Mouse (Mus musculus): Measurements from ENCODE around the gene Olfr1329. TPM values are rescaled to one million over a fixed set of nuclear protein-coding genes. Genes with fewer than 3 reads are reported as not detected.
"Not testable (repeated sequence)": the region's sequence is repeated elsewhere in the genome, so short reads cannot be mapped to it uniquely, and the experiment has no call there.

Olfr1329 gene
- polyA plus RNA-seq (2017; shearing (Covaris generic)), result not detected

- not testable (repeated sequence) for ATAC-seq
Observed at GRCm38 (mm10) chr4:118917365-118917764, at the start of gene Olfr1329. Olfr1329 (minus strand) TSS chr4:118917465.

- no peak for ATAC-seq
Observed at GRCm38 (mm10) chr4:118961141-118961628, 43.9 kb upstream of the Olfr1329 start, which contains the start of gene Lao1. Lao1 (plus strand) TSS chr4:118961578.

- no peak for ATAC-seq
Observed at GRCm38 (mm10) chr4:118958812-118959211, 41.5 kb upstream of the Olfr1329 start.

- no peak for ATAC-seq
Observed at GRCm38 (mm10) chr4:118938512-118938911, 21.2 kb upstream of the Olfr1329 start, which contains the start of gene Olfr1328. Olfr1328 (minus strand) TSS chr4:118938612.

- not testable (repeated sequence) for ATAC-seq
Observed at GRCm38 (mm10) chr4:118931326-118931725, 14.1 kb upstream of the Olfr1329 start.

- no peak for ATAC-seq
Observed at GRCm38 (mm10) chr4:118901981-118902380, 15.3 kb downstream of the Olfr1329 start.

- ATAC-seq, result no peak
Observed at GRCm38 (mm10) chr4:118888297-118888696, 29.0 kb downstream of the Olfr1329 start, which contains the start of gene Olfr1330. Olfr1330 (plus strand) TSS chr4:118888597.

- no peak for ATAC-seq
Observed at GRCm38 (mm10) chr4:118867566-118867965, 49.7 kb downstream of the Olfr1329 start.

Other genes starting within 250 kb of the Olfr1329 start
- not detected for gene Olfr1342, start 224.7 kb downstream of the Olfr1329 start, polyA plus RNA-seq (2017; shearing (Covaris generic))
- gene Olfr1341, start 213.9 kb downstream of the Olfr1329 start, polyA plus RNA-seq (2017; shearing (Covaris generic)), result not detected
- gene Olfr1340, start 197.3 kb downstream of the Olfr1329 start, polyA plus RNA-seq (2017; shearing (Covaris generic)), result not detected
- not detected for gene Olfr1339, start 185.3 kb downstream of the Olfr1329 start, polyA plus RNA-seq (2017; shearing (Covaris generic))
- not detected for gene Olfr1338, start 158.7 kb downstream of the Olfr1329 start, polyA plus RNA-seq (2017; shearing (Covaris generic))
- gene Olfr1337, start 134.9 kb downstream of the Olfr1329 start, polyA plus RNA-seq (2017; shearing (Covaris generic)), result not detected
- not detected for gene Olfr1335, start 107.5 kb downstream of the Olfr1329 start, polyA plus RNA-seq (2017; shearing (Covaris generic))
- gene Olfr1333, start 81.2 kb downstream of the Olfr1329 start, polyA plus RNA-seq (2017; shearing (Covaris generic)), result not detected
- not detected for gene Olfr1331, start 52.8 kb downstream of the Olfr1329 start, polyA plus RNA-seq (2017; shearing (Covaris generic))
- under 1 TPM in 1 of 3 experiments, not detected in 2; 0.11 TPM for gene Olfr1330, start 28.9 kb downstream of the Olfr1329 start, polyA plus RNA-seq (2017; shearing (Covaris generic))
- not detected for gene Olfr1328, start 21.1 kb upstream of the Olfr1329 start, polyA plus RNA-seq (2017; shearing (Covaris generic))
- gene Lao1, start 44.1 kb upstream of the Olfr1329 start, polyA plus RNA-seq (2017; shearing (Covaris generic)), result not detected
- 10 to 100 TPM; 29.4 to 37.6 (median 36.4) TPM for gene Slc2a1, start 191.2 kb upstream of the Olfr1329 start, polyA plus RNA-seq (2017; shearing (Covaris generic))